In genomic region chrX:50583741-50584580, GRCm38 (mm10) we compare ENCODE assay signal across 9 mouse cellular contexts.
DNase-seq lines count a peak whose midpoint lies in the region; ATAC-seq lines count a peak whose summit lies in the region.
"Had no signal": no experiment of that assay in that cellular context is flagged by ENCODE, and none has a peak within 500 bp of the region (broad histone marks: within the 10 kb centered on the region; RNA-seq: fewer than 3 reads in every experiment).

No protein-coding gene starts in this region.

- ATAC-seq in embryonic facial prominence, embryonic 13.5 days (ENCODE audit: insufficient number of reproducible peaks, insufficient read depth, low FRiP score, low TSS enrichment, low read depth) = no peak
- ATAC-seq in hindbrain, embryonic 16.5 days = peak; percentile 68; the same call in 1 of the 2 replicates

- H3K27me3 ChIP-seq in embryonic facial prominence, embryonic 13.5 days = no peaks in the 10 kb centered on the region
- no peaks in the 10 kb centered on the region for H3K27me3 ChIP-seq in hindbrain, embryonic 16.5 days (replicated peaks; ENCODE audit: control insufficient read depth, insufficient read depth, low read length)
- H3K27me3 ChIP-seq: neural tube, embryonic 12.5 days had no signal

- no peaks in the 10 kb centered on the region for H3K9me3 ChIP-seq in embryonic facial prominence, embryonic 13.5 days
- H3K9me3 ChIP-seq in hindbrain, embryonic 16.5 days (ENCODE audit: control insufficient read depth, low read length) = no peaks in the 10 kb centered on the region
- H3K9me3 ChIP-seq: neural tube, embryonic 12.5 days had no signal

- no peak overlapping the region for H3K9ac ChIP-seq in embryonic facial prominence, embryonic 13.5 days
- H3K9ac ChIP-seq in hindbrain, embryonic 16.5 days (ENCODE audit: low read depth, low read length) = no peak overlapping the region
- H3K9ac ChIP-seq: neural tube, embryonic 12.5 days had no signal

- H3K4me1 ChIP-seq in embryonic facial prominence, embryonic 13.5 days = no peaks in the 10 kb centered on the region
- H3K4me1 ChIP-seq in hindbrain, embryonic 16.5 days (ENCODE audit: control insufficient read depth, insufficient read depth, low read depth, low read length) = no peaks in the 10 kb centered on the region
- H3K4me1 ChIP-seq: neural tube, embryonic 12.5 days had no signal

- H3K4me2 ChIP-seq in embryonic facial prominence, embryonic 13.5 days = peak overlapping the region; percentile 22; the same call in 1 of the 2 replicates
- H3K4me2 ChIP-seq in hindbrain, embryonic 16.5 days (ENCODE audit: low read length) = peak overlapping the region; percentile 31; the same call in 1 of the 2 replicates
- H3K4me2 ChIP-seq: neural tube, embryonic 12.5 days had no signal

- peaks cover 23% of the 10 kb centered on the region for H3K36me3 ChIP-seq in embryonic facial prominence, embryonic 13.5 days
- H3K36me3 ChIP-seq in hindbrain, embryonic 16.5 days (ENCODE audit: control insufficient read depth, insufficient read depth, low read length) = no peaks in the 10 kb centered on the region
- H3K36me3 ChIP-seq in macrophage (ENCODE audit: inconsistent target) = no peaks in the 10 kb centered on the region; the same call in 1 of the 2 replicates

- H3K27ac ChIP-seq in embryonic facial prominence, embryonic 13.5 days = peak overlapping the region; percentile 36; the same call in 1 of the 2 replicates
- 0 out of 2 replicates have a peak overlapping the region, but pooled peaks have one; percentile 29 for H3K27ac ChIP-seq in hindbrain, embryonic 16.5 days (ENCODE audit: low read depth, low read length)
- H3K27ac ChIP-seq in macrophage = peak overlapping the region; percentile 43
- H3K27ac ChIP-seq: neural tube, embryonic 12.5 days had no signal

- peak; percentile 73 for DNase-seq in layer of hippocampus, adult 9-10 months (ENCODE audit: low spot score)
- no peak for DNase-seq in layer of hippocampus, adult 11-12 months (ENCODE audit: low spot score)
- DNase-seq in Muller cell, postnatal 12 days (ENCODE audit: inconsistent ontology term) = peak; percentile 51
- no peak for DNase-seq in urinary bladder, postnatal 14 days (ENCODE audit: low spot score)
- no peak for DNase-seq in right cerebral cortex, postnatal 25 days

- no peaks in the 10 kb centered on the region for H3K79me2 ChIP-seq in macrophage (ENCODE audit: inconsistent target)

- H3K4me3 ChIP-seq in embryonic facial prominence, embryonic 13.5 days = 0 out of 2 replicates have a peak overlapping the region, but pooled peaks have one; percentile 11
- H3K4me3 ChIP-seq in hindbrain, embryonic 16.5 days (ENCODE audit: low read length) = no peak overlapping the region
- H3K4me3 ChIP-seq in macrophage (ENCODE audit: inconsistent target) = peak overlapping the region; percentile 14; the same call in 1 of the 2 replicates
- H3K4me3 ChIP-seq: neural tube, embryonic 12.5 days had no signal

- WGBS in embryonic facial prominence, embryonic 13.5 days = 64% methylated on average over 12 of the region's 12 CpGs
- 70% methylated on average over 12 of the region's 12 CpGs for WGBS in hindbrain, embryonic 16.5 days
- WGBS in macrophage (ENCODE audit: missing documents) = 74% methylated on average over 12 of the region's 12 CpGs

Comparison
In these comparisons a context has a peak if more than half of its experiments do, and no peak if none do; other contexts are left out.
1. DNase-seq: peak in layer of hippocampus, adult 9-10 months (single experiment) and Muller cell, postnatal 12 days (single experiment); none in layer of hippocampus, adult 11-12 months (single experiment), urinary bladder, postnatal 14 days (single experiment) and right cerebral cortex, postnatal 25 days (single experiment).
2. Peak in every context shown above with its lines, with median percentiles within 50 percentile points of each other: H3K27ac ChIP-seq.